Mouse (Mus musculus) small intestine, adult 2 months (tissue): ENCODE data around the gene Pnmt. TPM values are rescaled to one million over a fixed set of nuclear protein-coding genes. Genes with fewer than 3 reads are reported as not detected.

ENCODE experiments used
- H3K27ac ChIP-seq: fragments of 200-500 bp; 2 replicates; pipeline ENCODE4 v1.5.1; 2012; ENCODE audit warnings: low read depth, low read length, control low read depth, inconsistent platforms; ENCODE audit not compliant: insufficient read depth
- H3K27me3 ChIP-seq: fragments of 200-500 bp; 2 replicates; pipeline ENCODE4 v1.6.1; 2012; ENCODE audit warnings: mild to moderate bottlenecking, moderate library complexity, low read length, inconsistent platforms; ENCODE audit not compliant: control insufficient read depth, insufficient read depth
- H3K36me3 ChIP-seq: fragments of 200-500 bp; 2 replicates; pipeline ENCODE4 v1.6.1; 2012; ENCODE audit warnings: mild to moderate bottlenecking, low read length, control low read depth, inconsistent platforms; ENCODE audit not compliant: control insufficient read depth, insufficient read depth
- H3K4me1 ChIP-seq: fragments of 200-500 bp; 2 replicates; pipeline ENCODE4 v1.6.1; 2012; ENCODE audit warnings: low read length, inconsistent platforms, mixed read lengths; ENCODE audit not compliant: control insufficient read depth, insufficient read depth, insufficient read length
- H3K4me3 ChIP-seq: fragments of 200-500 bp; 2 replicates; pipeline ENCODE4 v1.5.1; 2012; ENCODE audit warnings: low read depth, mild to moderate bottlenecking, control low read depth, inconsistent platforms, low read length, moderate library complexity
- CTCF ChIP-seq: fragments of 200-500 bp; IDR thresholded peaks from 2 replicates; pipeline ENCODE4 v1.5.1; 2012; ENCODE audit warnings: low read depth, mild to moderate bottlenecking, control low read depth, inconsistent platforms, low read length, moderate library complexity, mixed read lengths; ENCODE audit not compliant: insufficient replicate concordance, insufficient read length; ENCODE audit errors: extremely low read depth
- POLR2A ChIP-seq: fragments of 200-500 bp; IDR thresholded peaks from 2 replicates; pipeline ENCODE4 v1.6.1; 2012; ENCODE audit warnings: low read depth, mild to moderate bottlenecking, control low read depth, inconsistent platforms, low read length, moderate library complexity
- WGBS: fragments of 180-500 bp; shearing (Covaris S2); methylation state at CpG from one replicate; pipeline ENCODE4 v1.1.7; 2018; 5-methylcytosine and 5-hydroxymethylcytosine counted together
- polyA plus RNA-seq: library from polyadenylated mRNA; depleted of rRNA; stranded (reverse); fragments of >200 nt; gene quantifications from 2 replicates; pipeline ENCODE4 v1.2.3, GENCODE M21; 2012

The Pnmt gene
- polyA plus RNA-seq, 1 experiment = not detected

DNA sequence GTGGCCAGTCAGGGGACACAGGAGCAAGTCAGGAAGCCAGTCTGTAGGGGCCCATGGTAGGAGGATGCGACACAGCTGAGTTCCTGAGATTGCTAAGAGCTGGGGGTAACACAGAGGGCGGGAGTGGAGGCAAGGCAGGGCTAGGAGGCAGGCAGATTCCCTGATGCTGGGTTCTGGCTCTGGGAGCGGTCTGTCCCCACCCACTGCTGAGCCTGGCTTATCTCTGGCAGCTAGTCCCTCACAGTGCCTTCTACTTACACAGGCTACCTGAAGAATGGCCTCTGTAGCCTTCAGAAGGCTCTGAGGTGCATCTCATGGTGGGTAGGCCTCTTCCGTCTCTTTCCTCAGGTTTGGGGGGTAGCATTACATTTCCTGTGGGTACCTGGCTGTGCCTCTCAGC is 6.4 kb downstream of the Pnmt start:
- 20% methylated on average over 4 of the region's 4 CpGs for WGBS
- Histone ChIP-seq H3K27ac (peak overlapping the region; percentile 95), H3K4me3 (no peak overlapping the region), H3K27me3 (no peaks in the 10 kb centered on the region), H3K36me3 (no peaks in the 10 kb centered on the region), H3K4me1 (peaks cover 41% of the 10 kb centered on the region)
- no peak for TF ChIP-seq CTCF
- TF ChIP-seq POLR2A = no peak

DNA sequence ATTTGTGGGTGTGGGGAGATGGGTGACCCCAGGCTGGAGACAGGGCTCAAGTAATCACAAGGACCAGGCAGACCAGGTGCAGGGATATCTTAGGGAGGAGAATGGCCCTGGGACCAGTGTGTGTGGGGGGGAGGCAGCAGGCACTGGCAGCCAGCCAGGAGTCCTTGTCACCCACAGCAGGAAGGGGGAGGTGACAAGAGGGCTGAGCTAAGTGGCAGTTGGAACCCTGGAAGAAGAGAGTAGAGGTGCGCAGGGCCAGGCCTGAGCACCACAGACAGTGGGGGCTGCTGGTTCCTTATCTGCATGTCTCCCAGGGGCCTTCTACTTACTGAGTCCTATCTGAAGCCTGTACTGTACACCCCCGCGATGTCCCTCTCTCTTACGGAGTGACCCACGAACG is 7.1 kb downstream of the Pnmt start:
- Histone ChIP-seq H3K36me3 (no peaks in the 10 kb centered on the region), H3K27ac (peak overlapping the region; percentile 95), H3K4me1 (peaks cover 41% of the 10 kb centered on the region), H3K27me3 (no peaks in the 10 kb centered on the region), H3K4me3 (no peak overlapping the region)
- TF ChIP-seq POLR2A (no peak), CTCF (no peak)
- WGBS = 25% methylated on average over 6 of the region's 6 CpGs

DNA sequence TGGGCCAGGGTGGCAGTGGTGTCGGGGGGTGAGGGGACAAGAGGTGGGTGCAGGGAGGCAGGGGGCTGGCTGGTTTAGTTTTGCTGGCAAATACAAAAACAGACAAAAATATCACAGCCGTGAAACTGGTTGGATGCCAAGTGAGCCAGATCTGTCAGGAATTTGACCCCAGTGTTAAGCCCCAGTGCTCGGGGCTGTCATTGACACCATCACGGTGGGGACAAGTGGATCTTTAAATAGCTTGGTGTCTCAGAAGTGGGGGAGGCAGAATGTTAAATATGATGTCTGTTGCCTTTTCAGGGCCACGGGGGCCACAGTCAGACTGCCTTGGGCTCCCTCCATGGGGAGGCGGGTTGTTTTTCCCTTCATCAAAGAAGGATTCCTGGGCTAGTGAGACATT is 8.1 kb downstream of the Pnmt start:
- H3K27me3 ChIP-seq = no peaks in the 10 kb centered on the region
- TF ChIP-seq CTCF = no peak
- TF ChIP-seq POLR2A = no peak
- H3K36me3 ChIP-seq = no peaks in the 10 kb centered on the region
- peak overlapping the region; percentile 95 for H3K27ac ChIP-seq
- H3K4me1 ChIP-seq = peaks cover 45% of the 10 kb centered on the region
- 20% methylated on average over 6 of the region's 6 CpGs for WGBS
- no peak overlapping the region for H3K4me3 ChIP-seq

DNA sequence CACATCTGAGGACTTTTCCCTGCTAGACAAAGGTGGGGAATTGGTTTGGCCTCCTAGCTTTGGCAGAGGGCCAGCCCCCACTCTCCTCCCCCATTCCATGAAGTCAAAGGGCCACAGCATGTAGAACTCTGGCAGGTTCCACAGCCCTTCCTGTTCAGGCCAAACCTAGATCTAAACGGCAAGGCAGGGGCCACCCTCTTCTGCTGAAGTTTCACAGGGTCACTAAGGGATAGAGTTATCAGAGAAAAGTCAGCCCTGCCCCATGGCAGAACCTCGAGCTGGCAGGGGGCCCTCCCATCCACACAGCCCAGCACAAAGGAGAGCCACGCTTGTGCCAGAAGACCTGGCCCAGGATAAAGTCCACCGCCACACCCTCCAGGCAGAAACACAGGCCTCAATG is 8.8 kb downstream of the Pnmt start:
- TF ChIP-seq CTCF (no peak), POLR2A (no peak)
- H3K27ac ChIP-seq = peak overlapping the region; percentile 95
- peaks cover 40% of the 10 kb centered on the region for H3K4me1 ChIP-seq
- H3K4me3 ChIP-seq = no peak overlapping the region
- 14% methylated on average over 4 of the region's 4 CpGs for WGBS
- H3K27me3 ChIP-seq = no peaks in the 10 kb centered on the region
- no peaks in the 10 kb centered on the region for H3K36me3 ChIP-seq

DNA sequence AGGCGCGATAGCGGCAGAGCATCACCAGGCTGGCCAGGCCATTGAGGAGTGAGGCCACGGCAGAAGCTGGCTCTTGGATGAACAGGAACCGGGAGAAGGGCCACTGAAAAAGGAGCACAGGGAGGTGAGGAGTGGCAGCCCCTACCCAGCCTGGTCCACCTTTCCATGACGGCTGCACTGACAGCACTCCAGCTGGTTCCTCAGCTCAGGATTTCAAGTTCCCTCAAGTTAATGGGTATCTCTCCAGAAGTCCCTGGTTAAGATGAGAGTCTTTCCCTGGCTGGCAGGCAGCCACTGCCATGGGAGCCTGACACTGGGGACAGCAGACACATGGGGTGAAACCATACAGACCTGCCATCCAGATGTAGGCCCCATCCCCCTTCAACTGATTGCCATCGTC is 11.7 kb downstream of the Pnmt start:
- Histone ChIP-seq H3K27me3 (no peaks in the 10 kb centered on the region), H3K27ac (no peak overlapping the region), H3K4me1 (peaks cover 32% of the 10 kb centered on the region), H3K4me3 (no peak overlapping the region), H3K36me3 (no peaks in the 10 kb centered on the region)
- 93% methylated on average over 7 of the region's 7 CpGs for WGBS
- no peak for TF ChIP-seq POLR2A
- TF ChIP-seq CTCF = no peak

DNA sequence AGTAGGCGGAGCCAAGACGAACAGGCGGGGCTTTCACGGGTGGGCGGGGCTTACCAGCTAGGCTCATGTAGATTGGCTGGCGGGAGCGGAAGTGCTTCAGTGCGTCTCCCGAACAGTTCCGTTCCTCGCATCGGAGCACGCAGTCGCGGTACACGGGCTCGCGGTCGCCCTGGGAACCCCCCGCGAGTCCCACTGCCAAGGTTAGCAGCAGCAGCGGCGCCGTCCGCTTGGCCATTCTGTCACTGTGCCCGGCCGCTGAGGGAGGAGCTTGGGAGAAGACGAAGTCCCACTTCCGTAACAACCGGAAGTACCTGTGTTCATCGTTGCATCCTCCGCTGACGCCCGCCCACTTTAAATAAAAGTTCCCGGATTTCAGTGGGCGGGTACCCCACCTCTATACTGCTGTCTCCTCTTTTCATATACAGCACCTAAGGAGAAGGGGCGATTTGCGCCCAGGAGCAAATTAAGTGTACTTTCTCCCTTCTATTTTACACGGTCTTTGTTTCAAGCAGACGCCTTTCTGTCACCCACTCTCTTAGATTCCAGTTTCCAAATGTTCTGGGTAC is 14.0 kb downstream of the Pnmt start, which contains the start of gene Pgap3:
Gene Pgap3, minus strand, starts transcription at position 330 of the 566 bp plus-strand sequence.
- Histone ChIP-seq H3K4me1 (peaks cover 17% of the 10 kb centered on the region), H3K4me3 (peak within 1 kb of the TSS; percentile 93), H3K36me3 (no peaks in the 10 kb centered on the region), H3K27me3 (no peaks in the 10 kb centered on the region), H3K27ac (peak within 1 kb of the TSS; percentile 100)
- TF ChIP-seq CTCF (no peak), POLR2A (peak; percentile 64)
- WGBS = under 1% methylated on average over 40 of the region's 40 CpGs

DNA sequence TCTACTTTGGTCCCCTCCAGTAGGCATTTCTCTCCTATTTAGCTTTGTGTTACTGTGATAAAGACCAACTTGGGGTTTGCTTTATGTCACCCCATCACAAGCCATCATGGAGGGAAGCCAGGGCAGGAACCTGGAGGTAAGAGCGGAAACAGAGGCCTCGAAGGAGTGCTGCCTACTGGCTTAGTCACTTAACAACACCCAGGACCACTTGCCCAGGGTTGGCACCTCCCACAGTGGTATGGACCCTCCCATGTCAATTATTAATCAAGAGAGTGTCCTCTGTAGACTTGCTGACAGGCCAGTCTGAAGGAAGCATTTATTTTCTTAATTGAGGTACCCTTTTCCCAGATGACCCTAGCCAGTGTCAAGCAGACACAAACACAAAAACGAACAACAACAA is 14.6 kb downstream of the Pnmt start:
- TF ChIP-seq POLR2A (peak; percentile 85), CTCF (no peak)
- Histone ChIP-seq H3K4me3 (peak overlapping the region; percentile 6; the same call in 1 of the 2 replicates), H3K36me3 (no peaks in the 10 kb centered on the region), H3K4me1 (peaks cover 14% of the 10 kb centered on the region), H3K27ac (peak overlapping the region; percentile 100), H3K27me3 (no peaks in the 10 kb centered on the region)
- WGBS = 11% methylated on average over 3 of the region's 3 CpGs
